Mouse (Mus musculus) spleen, postnatal 10 days (tissue): Measurements from ENCODE around the gene Appbp2.

Source experiments
- DNase-seq, 2 experiments: peaks; one replicate each; pipeline ENCODE4 v3.0.0; 2021 to 2022; ENCODE audit warnings: low spot score in 2 of 2

The Appbp2 gene

DNA sequence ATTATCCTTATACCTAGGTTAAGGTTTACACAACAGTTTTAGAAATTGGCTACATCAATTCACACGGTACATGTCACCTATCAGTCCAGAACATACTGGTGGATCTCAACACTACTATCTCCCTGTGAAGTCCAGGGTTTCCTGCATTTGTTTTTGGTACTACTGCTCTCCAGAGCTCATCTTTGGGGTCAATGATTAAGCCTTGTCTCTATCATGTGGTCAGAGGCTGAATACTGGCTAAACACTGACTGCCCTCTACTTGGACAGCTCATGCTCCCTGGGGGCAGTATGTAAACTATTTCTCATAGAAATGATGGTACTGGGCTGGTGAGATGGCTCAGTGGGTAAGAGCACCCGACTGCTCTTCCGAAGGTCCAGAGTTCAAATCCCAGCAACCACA lies 11.7 kb downstream of the Appbp2 start:
- DNase-seq = no peak

- DNase-seq = no peak
Measured at GRCm38 (mm10) chr11:85222561-85222960, 12.4 kb downstream of the Appbp2 start.

GRCm38 (mm10) chr11:85219014-85219413 lies 15.9 kb downstream of the Appbp2 start:
- DNase-seq = no peak

- DNase-seq = no peak
Measured at GRCm38 (mm10) chr11:85214679-85215078, 20.3 kb downstream of the Appbp2 start.

DNA sequence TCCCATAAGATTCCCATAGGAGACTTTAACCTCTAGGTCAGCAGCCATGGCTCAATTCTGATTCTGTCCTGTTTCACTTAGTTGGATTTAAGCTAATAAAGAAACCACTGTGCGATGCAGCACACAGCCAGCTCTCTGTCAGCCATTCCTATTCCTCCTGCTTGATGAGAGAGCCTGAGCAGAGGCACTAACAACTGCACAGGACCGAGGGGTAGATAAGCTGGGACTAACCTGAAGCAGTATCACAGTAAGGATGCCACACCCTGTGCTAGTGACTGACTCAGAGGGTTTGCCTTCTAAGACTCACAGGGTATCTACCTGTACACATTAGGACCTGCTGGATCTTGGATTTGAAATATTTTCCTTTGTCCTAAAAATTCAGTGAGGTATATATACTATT lies 21.7 kb downstream of the Appbp2 start:
- DNase-seq = no peak

- DNase-seq = no peak
Measured at GRCm38 (mm10) chr11:85211151-85211550, 23.8 kb downstream of the Appbp2 start.

- no peak for DNase-seq
Measured at GRCm38 (mm10) chr11:85206231-85206630, 28.7 kb downstream of the Appbp2 start.

- no peak for DNase-seq
Measured at GRCm38 (mm10) chr11:85198906-85199305, 36.0 kb downstream of the Appbp2 start.

DNA sequence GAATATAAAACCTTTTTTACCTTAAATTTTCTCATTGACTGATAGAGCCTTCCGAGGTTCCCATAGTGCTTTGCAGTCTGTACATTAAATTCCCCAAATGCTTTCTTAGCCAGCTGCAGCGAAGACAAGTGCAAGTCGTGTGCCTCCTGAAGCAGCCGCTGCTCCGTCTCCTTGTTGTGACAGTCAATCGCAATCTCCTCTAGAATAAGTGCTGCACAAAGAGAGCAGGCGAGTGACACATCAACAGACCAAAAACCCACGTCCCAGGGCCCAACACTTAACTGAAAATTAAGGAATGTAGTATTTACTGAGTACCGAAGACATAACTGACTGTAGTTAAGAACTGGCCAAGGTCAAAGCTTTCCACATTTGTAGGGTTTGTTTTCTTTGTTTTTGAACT lies 38.9 kb downstream of the Appbp2 start:
- DNase-seq = no peak

- DNase-seq = no peak
Measured at GRCm38 (mm10) chr11:85194206-85194605, 40.7 kb downstream of the Appbp2 start.

DNA sequence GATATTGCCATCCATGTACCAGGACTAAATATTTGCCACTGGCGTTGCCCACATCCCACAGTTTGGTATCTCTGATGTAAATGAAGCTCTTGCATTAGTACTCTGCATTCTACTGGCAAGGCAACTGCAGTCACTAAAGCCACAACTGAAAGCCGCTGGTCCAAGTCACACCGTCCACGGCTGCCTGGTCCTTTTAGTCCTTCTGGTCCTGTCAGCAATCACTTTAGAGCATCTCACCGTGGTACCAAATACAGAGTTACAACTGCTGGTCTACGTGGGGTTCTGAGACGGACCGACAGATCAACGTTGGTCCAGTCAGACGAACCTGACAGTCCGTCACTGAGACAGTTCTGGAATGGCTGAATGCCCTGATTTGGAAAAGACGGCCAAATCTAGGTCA lies 44.2 kb downstream of the Appbp2 start:
- no peak for DNase-seq

GRCm38 (mm10) chr11:85189110-85189509 lies 45.8 kb downstream of the Appbp2 start:
- DNase-seq = no peak

DNA sequence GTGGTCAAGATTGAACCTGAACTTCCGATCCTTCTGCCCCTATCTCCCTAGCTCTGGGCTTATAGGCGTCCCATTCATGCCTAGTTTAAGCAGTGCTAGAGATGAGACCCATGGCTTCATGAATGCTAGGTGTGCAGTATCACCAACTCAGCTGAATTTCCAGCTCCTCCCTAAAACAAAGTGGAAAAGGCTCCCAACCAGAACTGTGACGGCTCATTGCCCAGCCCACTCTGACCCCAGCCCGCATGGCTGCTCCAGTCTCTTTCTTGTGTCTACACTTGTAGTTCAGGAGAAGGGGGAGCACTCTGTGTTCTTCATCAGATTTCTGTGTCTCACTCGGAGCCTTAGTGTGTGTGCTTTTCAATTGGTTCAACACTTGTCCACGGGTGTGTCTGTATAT lies 50.1 kb downstream of the Appbp2 start:
- DNase-seq = no peak

DNA sequence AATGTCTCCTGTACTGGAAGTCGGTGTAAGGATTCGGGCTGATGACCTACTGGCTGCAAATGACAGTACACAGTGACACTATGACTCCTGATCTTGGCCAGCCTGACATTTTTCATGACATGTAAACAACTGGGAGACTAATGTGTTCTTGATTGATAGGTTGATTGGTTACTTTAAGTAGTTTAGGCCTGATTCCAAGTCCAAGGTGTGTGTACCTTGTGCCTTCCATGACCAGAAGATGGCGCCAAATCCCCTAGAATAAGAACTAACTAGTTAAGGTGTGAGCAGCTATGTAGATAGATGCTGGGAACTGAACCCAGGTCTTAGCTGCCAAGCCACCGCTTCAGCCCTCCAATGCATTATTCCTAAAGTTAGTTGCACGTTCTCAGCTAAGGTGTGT lies 50.8 kb downstream of the Appbp2 start:
- peak; percentile 67 to 81 for DNase-seq

- no peak for DNase-seq
Measured at GRCm38 (mm10) chr11:85183284-85183779, 51.6 kb downstream of the Appbp2 start.

DNA sequence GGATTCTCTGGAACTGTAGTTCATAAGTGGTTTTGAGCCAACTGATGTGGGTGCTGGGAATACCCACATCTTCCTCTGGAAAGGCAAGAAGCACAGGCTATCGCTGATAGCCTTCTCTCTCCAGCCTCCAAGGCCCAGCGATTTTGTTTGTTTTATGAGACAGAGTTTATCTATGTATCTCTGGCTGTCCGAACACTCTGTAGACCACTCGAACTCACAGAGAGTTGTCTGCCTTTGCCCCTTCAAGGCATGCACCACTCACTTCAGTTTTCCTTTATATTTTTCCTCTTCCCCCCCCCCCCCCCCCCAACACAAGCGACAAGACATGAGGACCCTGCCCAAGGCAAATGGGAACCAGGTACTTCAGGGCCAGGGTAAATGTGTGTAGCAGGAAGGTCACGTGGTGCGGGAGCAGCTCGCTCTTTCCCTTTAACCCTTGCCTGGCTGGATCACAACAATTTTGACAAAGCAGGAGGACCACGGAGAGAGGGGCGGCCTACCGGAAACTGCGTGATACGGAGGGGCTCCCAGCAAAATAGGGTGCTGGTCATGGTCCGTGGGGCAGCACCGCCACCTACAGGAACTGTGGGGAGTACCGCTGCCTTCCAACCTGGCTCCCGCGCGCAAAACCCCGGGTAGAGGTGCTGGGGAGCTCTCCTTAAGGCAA lies 52.2 kb downstream of the Appbp2 start:
- DNase-seq = peak; percentile 76 to 83

- no peak for DNase-seq
Measured at GRCm38 (mm10) chr11:85178413-85178812, 56.5 kb downstream of the Appbp2 start.

- DNase-seq = no peak
Measured at GRCm38 (mm10) chr11:85177761-85178160, 57.2 kb downstream of the Appbp2 start.

DNA sequence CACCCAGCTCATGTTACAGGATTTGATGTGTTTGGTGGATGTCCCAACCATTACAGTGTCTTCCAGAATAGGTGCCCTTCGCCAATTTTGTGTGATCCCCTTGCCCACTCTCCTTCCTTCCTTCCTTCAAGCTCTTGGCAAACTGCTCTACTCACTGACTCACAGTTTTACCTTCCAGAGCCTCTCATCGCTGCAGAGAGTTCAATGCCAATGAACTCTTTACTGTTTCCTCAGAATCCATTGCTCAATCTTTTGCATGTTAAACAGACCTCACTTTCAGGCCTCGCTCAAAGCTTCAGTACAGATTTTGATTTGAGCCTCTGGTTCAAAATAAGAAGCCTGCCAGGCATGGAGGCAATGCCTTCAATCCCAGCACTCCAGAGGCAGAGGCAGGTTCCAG lies 59.0 kb downstream of the Appbp2 start:
- DNase-seq = no peak

- DNase-seq = no peak
Measured at GRCm38 (mm10) chr11:85170833-85171232, 64.1 kb downstream of the Appbp2 start.

DNA sequence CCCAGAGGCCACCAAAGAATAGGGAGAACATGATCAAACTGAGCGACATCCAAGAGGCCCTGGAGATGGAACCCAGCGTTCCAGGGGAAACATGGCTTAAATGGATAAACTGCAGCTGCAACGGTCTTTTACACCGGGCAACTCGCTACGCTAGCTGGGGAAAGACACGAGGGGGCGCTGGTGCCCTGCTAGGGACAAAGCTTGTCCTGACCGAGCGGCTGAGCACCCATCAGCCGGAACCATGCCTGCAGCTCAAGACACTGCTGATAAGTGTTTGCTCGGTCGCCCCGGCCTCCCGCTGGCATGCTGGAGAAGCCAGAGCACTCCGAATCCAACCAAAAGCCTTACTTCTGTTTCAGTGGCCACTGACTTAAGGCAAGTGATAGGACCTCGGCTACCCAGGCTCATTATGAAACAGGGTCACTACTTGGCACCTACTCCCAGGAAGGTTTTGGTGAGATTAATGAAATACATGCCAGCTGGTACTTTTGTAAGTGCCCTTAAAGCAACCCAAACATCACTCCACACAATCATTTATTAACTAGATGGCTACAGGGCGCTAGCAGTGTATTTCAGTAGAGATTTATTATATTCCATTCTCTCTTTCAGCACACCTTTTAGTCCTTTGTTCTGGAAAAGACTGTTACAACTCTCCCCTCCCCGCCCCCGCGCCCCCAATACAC lies 64.7 kb downstream of the Appbp2 start, which contains the start of gene 1700125H20Rik:
1700125H20Rik (plus strand) TSS at position 347 of the 683 bp plus-strand sequence.
- peak; percentile 93 to 98 for DNase-seq

DNA sequence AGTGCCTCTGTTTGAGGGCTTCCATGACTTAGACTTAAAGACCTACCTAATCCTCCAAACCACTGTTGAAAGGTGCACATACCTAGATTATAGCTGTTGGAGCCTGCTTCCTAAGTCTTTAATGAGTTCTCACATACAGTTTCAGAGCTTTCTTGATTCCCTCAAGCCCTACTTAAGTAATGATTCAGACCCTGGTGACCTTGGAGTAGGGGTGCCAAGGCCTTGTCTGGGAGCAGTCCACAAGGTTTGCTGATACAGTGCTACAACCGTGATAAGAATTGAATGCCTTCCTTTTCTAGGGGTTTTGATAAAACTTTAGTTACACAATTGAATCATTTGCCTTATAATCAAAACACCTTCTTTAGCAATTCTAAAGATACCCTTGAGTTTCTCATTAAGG lies 67.4 kb downstream of the Appbp2 start:
- no peak for DNase-seq

GRCm38 (mm10) chr11:85164371-85164770 lies 70.6 kb downstream of the Appbp2 start:
- DNase-seq = no peak
